Comparison of ENCODE assay signal across 17 mouse cellular contexts in the genomic region with DNA sequence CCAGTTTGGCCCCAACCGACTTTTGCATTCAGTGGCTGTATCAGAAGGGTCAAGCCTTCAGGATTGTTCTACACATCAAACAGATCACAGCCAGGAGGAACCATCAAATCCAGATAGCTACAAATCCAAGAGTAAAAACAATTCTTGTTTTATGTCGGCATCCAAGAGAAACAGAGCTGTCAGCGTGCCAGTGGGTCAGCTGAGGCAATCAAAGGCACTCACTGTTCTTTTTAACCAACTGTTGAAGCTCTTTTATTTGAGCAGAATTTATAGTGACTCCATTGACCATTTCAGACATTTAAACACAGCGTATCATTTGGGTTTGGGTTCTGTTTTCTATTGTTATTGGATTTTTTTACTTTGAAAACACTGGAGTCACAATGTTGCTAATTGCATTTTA. TPM values are rescaled to one million over a fixed set of nuclear protein-coding genes. Genes with fewer than 3 reads are reported as not detected.
DNase-seq lines count a peak whose midpoint lies in the region; ATAC-seq lines count a peak whose summit lies in the region.
"Had no signal": no experiment of that assay in that cellular context is flagged by ENCODE, and none has a peak within 500 bp of the region (broad histone marks: within the 10 kb centered on the region; RNA-seq: fewer than 3 reads in every experiment).

No protein-coding gene starts in this region.

- 42% methylated on average over 4 of the region's 4 CpGs for WGBS in embryonic facial prominence, embryonic 14.5 days
- 42% methylated on average over 4 of the region's 4 CpGs for WGBS in embryonic facial prominence, embryonic 10.5 days
- WGBS in hindbrain, embryonic 13.5 days = 46% methylated on average over 4 of the region's 4 CpGs

- no peaks in the 10 kb centered on the region for H3K4me1 ChIP-seq in embryonic facial prominence, embryonic 14.5 days (ENCODE audit: control insufficient read depth, insufficient read depth, low read length)
- H3K4me1 ChIP-seq in embryonic facial prominence, embryonic 10.5 days = no peaks in the 10 kb centered on the region
- no peaks in the 10 kb centered on the region for H3K4me1 ChIP-seq in hindbrain, embryonic 13.5 days (replicated peaks)
- H3K4me1 ChIP-seq: embryonic facial prominence, embryonic 12.5 days; midbrain, embryonic 12.5 days had no signal

- intact Hi-C loops in left cerebral cortex, postnatal 36 days (cut with DNase I) = no loop called here
- intact Hi-C loops in left cerebral cortex, postnatal 14 days (cut with DNase I) = no loop called here

- no peak overlapping the region for H3K4me2 ChIP-seq in embryonic facial prominence, embryonic 14.5 days (ENCODE audit: low read depth, low read length)
- H3K4me2 ChIP-seq in hindbrain, embryonic 13.5 days = no peak overlapping the region
- H3K4me2 ChIP-seq: embryonic facial prominence, embryonic 12.5 days; midbrain, embryonic 12.5 days had no signal

- no peak overlapping the region for H3K9ac ChIP-seq in embryonic facial prominence, embryonic 14.5 days (ENCODE audit: low read depth, low read length)
- no peak overlapping the region for H3K9ac ChIP-seq in hindbrain, embryonic 13.5 days
- H3K9ac ChIP-seq: embryonic facial prominence, embryonic 12.5 days; liver, embryonic 14.5 days; midbrain, embryonic 12.5 days had no signal

- H3K9me3 ChIP-seq in embryonic facial prominence, embryonic 14.5 days (ENCODE audit: control insufficient read depth, low read length) = no peaks in the 10 kb centered on the region
- no peaks in the 10 kb centered on the region for H3K9me3 ChIP-seq in embryonic facial prominence, embryonic 10.5 days
- H3K9me3 ChIP-seq in hindbrain, embryonic 13.5 days = no peaks in the 10 kb centered on the region
- H3K9me3 ChIP-seq: embryonic facial prominence, embryonic 12.5 days; forebrain, embryonic 10.5 days; midbrain, embryonic 12.5 days had no signal

- peak; percentile 24 for DNase-seq in embryonic facial prominence, embryonic 14.5 days (ENCODE audit: low spot score)
- no peak for DNase-seq in embryonic facial prominence, embryonic 10.5 days (ENCODE audit: low spot score)
- DNase-seq in left cerebral cortex, adult 11 months (ENCODE audit: low spot score) = peak; percentile 36
- DNase-seq in left cerebral cortex, postnatal 36 days (ENCODE audit: low spot score in 2 of 2) = no peak
- peak; percentile 9 for DNase-seq in embryo, embryonic 11.5 days (ENCODE audit: low read depth, low spot score)
- peak; percentile 5 to 7 for DNase-seq in left cerebral cortex, postnatal 14 days (ENCODE audit: low spot score in 2 of 2)
- DNase-seq in c-Kit-positive CD71-positive TER-119-positive erythroid progenitor cells, embryonic 14.5 days (ENCODE audit: low spot score) = no peak
- DNase-seq: adrenal gland, postnatal 36 days; B cell, adult 2 months; gastrocnemius, postnatal 10 days; lung, postnatal 10 days had no signal

- no peak for ATAC-seq in embryonic facial prominence, embryonic 14.5 days (ENCODE audit: low read depth)
- no peak for ATAC-seq in hindbrain, embryonic 13.5 days (ENCODE audit: low FRiP score)

- no peak overlapping the region for H3K27ac ChIP-seq in embryonic facial prominence, embryonic 14.5 days (replicated peaks; ENCODE audit: low read depth, low read length)
- no peak overlapping the region for H3K27ac ChIP-seq in embryonic facial prominence, embryonic 10.5 days (replicated peaks)
- no peak overlapping the region for H3K27ac ChIP-seq in hindbrain, embryonic 13.5 days
- H3K27ac ChIP-seq: embryonic facial prominence, embryonic 12.5 days; forebrain, embryonic 10.5 days; kidney, postnatal 0 days; liver, embryonic 14.5 days; midbrain, embryonic 12.5 days had no signal

- no peaks in the 10 kb centered on the region for H3K27me3 ChIP-seq in embryonic facial prominence, embryonic 14.5 days (replicated peaks; ENCODE audit: control insufficient read depth, insufficient read depth, low read length)
- H3K27me3 ChIP-seq in embryonic facial prominence, embryonic 10.5 days (replicated peaks; ENCODE audit: low read depth, poor library complexity, severe bottlenecking) = peaks cover 8% of the 10 kb centered on the region; the same call in 1 of the 2 replicates
- H3K27me3 ChIP-seq in hindbrain, embryonic 13.5 days = peaks cover 17% of the 10 kb centered on the region
- H3K27me3 ChIP-seq: embryonic facial prominence, embryonic 12.5 days; midbrain, embryonic 12.5 days had no signal

- H3K36me3 ChIP-seq in embryonic facial prominence, embryonic 14.5 days (ENCODE audit: control insufficient read depth, insufficient read depth, low read length) = no peaks in the 10 kb centered on the region
- H3K36me3 ChIP-seq in embryonic facial prominence, embryonic 10.5 days (replicated peaks) = no peaks in the 10 kb centered on the region
- H3K36me3 ChIP-seq in hindbrain, embryonic 13.5 days = no peaks in the 10 kb centered on the region
- H3K36me3 ChIP-seq: embryonic facial prominence, embryonic 12.5 days; forebrain, embryonic 10.5 days; midbrain, embryonic 12.5 days had no signal

- H3K4me3 ChIP-seq in embryonic facial prominence, embryonic 14.5 days (ENCODE audit: low read depth, low read length) = no peak overlapping the region
- H3K4me3 ChIP-seq in embryonic facial prominence, embryonic 10.5 days = no peak overlapping the region
- no peak overlapping the region for H3K4me3 ChIP-seq in hindbrain, embryonic 13.5 days
- H3K4me3 ChIP-seq: embryonic facial prominence, embryonic 12.5 days; forebrain, embryonic 10.5 days; midbrain, embryonic 12.5 days had no signal

RNA-seq across cellular contexts. Expression of a gene that starts 34.9 kb away (rescaled TPM):
- polyA plus RNA-seq in embryonic facial prominence, embryonic 14.5 days (2014; fragmentation: Nextera tagmentation; extraction: Ambion mirVana) = 27.6 and 31.4 TPM in 2 replicates
- 42.7 and 55.7 TPM in 2 replicates for polyA plus RNA-seq in embryonic facial prominence, embryonic 10.5 days (2016; fragmentation: Nextera tagmentation; extraction: Ambion mirVana)
- 10 to 100 TPM; 20.0 to 27.1 TPM for total RNA-seq in left cerebral cortex, postnatal 36 days (2021)
- total RNA-seq in left cerebral cortex, postnatal 14 days (2021) = 10 to 100 TPM; 17.3 to 19.9 TPM
- 35.5 and 37.3 TPM in 2 replicates for polyA plus RNA-seq in hindbrain, embryonic 13.5 days (2015; fragmentation: Nextera tagmentation; extraction: Ambion mirVana)

Comparison
In these comparisons a context has a peak if more than half of its experiments do, and no peak if none do; other contexts are left out.
1. DNase-seq: peak in embryonic facial prominence, embryonic 14.5 days (single experiment), left cerebral cortex, adult 11 months (single experiment), embryo, embryonic 11.5 days (single experiment) and left cerebral cortex, postnatal 14 days (2 of 2); none in embryonic facial prominence, embryonic 10.5 days (single experiment), left cerebral cortex, postnatal 36 days (0 of 2) and c-Kit-positive CD71-positive TER-119-positive erythroid progenitor cells, embryonic 14.5 days (single experiment).